Mouse (Mus musculus) hindbrain, postnatal 0 days (tissue): ENCODE data around the gene Aldh3b2. TPM values are rescaled to one million over a fixed set of nuclear protein-coding genes. Genes with fewer than 3 reads are reported as not detected.

ENCODE experiments used
- ATAC-seq: fragments of 200-750 bp; cut with Nextera tagmentation; 2 replicates; pipeline ENCODE4 v1.8.0; 2017; ENCODE audit warnings: mild to moderate bottlenecking, moderate TSS enrichment, moderate library complexity
- DNase-seq: peaks from one replicate; pipeline ENCODE4 v3.0.0-alpha.2; 2015; ENCODE audit warnings: low spot score
- H3K27ac ChIP-seq: fragments of 300-500 bp; sonication (generic); 2 replicates; pipeline ENCODE4 v1.5.1; 2014; ENCODE audit warnings: mild to moderate bottlenecking
- H3K27me3 ChIP-seq: fragments of 300-500 bp; sonication (generic); 2 replicates; pipeline ENCODE4 v1.6.1; 2014; ENCODE audit warnings: low read length, mixed read lengths; ENCODE audit not compliant: insufficient read depth
- H3K36me3 ChIP-seq: fragments of 300-500 bp; sonication (generic); 2 replicates; pipeline ENCODE4 v1.6.1; 2014; ENCODE audit warnings: low read length, mixed read lengths; ENCODE audit not compliant: insufficient read depth
- H3K4me1 ChIP-seq: fragments of 300-500 bp; sonication (generic); 2 replicates; pipeline ENCODE4 v1.6.1; 2014; ENCODE audit warnings: antibody characterized with exemption, low read length, mixed read lengths; ENCODE audit not compliant: insufficient read depth
- H3K4me2 ChIP-seq: fragments of 300-500 bp; sonication (generic); 2 replicates; pipeline ENCODE4 v1.6.1; 2014; ENCODE audit warnings: low read depth, mild to moderate bottlenecking, low read length, moderate library complexity, mixed read lengths
- H3K4me3 ChIP-seq: fragments of 300-500 bp; sonication (generic); 2 replicates; pipeline ENCODE4 v1.5.1; 2014; ENCODE audit warnings: low read length
- H3K9ac ChIP-seq: fragments of 300-500 bp; sonication (generic); replicated peaks from 2 replicates; pipeline ENCODE4 v1.6.1; 2014; ENCODE audit warnings: mild to moderate bottlenecking, low read length, moderate library complexity, mixed read lengths
- H3K9me3 ChIP-seq: fragments of 300-500 bp; sonication (generic); 2 replicates; pipeline ENCODE4 v1.6.1; 2016; ENCODE audit warnings: low read length, mixed read lengths
- CTCF ChIP-seq: IDR thresholded peaks from 2 replicates; pipeline ENCODE4 v1.5.1; 2016; ENCODE audit warnings: antibody characterized with exemption, control low read depth, low read depth
- WGBS: fragments of 180-500 bp; shearing (Covaris S2); extraction: QIAGEN DNeasy Blood & Tissue Kit; methylation state at CpG from one replicate; pipeline ENCODE4 v1.1.7; 2014; 5-methylcytosine and 5-hydroxymethylcytosine counted together
- polyA plus RNA-seq: library from polyadenylated mRNA; unstranded; fragments of >200 nt; fragmentation: Nextera tagmentation; extraction: Ambion mirVana; gene quantifications from 2 replicates; pipeline ENCODE4 v1.2.1, GENCODE M21; 2015
- total RNA-seq: library from RNA; depleted of rRNA; stranded (reverse); fragments of >200 nt; gene quantifications from 2 replicates; pipeline ENCODE4 v1.2.3, GENCODE M21; 2014

The Aldh3b2 gene
- total and polyA plus RNA-seq, 2 experiments from 2014 or later = 0.95 to 1.1 TPM

GRCm38 (mm10) chr19:4003641-4004040, 31.5 kb downstream of the Aldh3b2 start:
- H3K9ac ChIP-seq = no peak overlapping the region
- no peak for TF ChIP-seq CTCF
- no peak overlapping the region for H3K27ac ChIP-seq
- H3K36me3 ChIP-seq = peaks cover 29% of the 10 kb centered on the region
- no peak overlapping the region for H3K4me2 ChIP-seq
- peaks cover 12% of the 10 kb centered on the region; the same call in 1 of the 2 replicates for H3K4me1 ChIP-seq
- WGBS = 81% methylated on average over 12 of the region's 12 CpGs
- no peaks in the 10 kb centered on the region for H3K27me3 ChIP-seq
- no peak for ATAC-seq
- DNase-seq = no peak
- H3K4me3 ChIP-seq = no peak overlapping the region
- H3K9me3 ChIP-seq = no peaks in the 10 kb centered on the region

GRCm38 (mm10) chr19:4004331-4004730, 32.2 kb downstream of the Aldh3b2 start:
- Histone ChIP-seq H3K27me3 (no peaks in the 10 kb centered on the region), H3K36me3 (peaks cover 36% of the 10 kb centered on the region), H3K4me1 (peaks cover 12% of the 10 kb centered on the region; the same call in 1 of the 2 replicates), H3K4me2 (no peak overlapping the region), H3K9me3 (no peaks in the 10 kb centered on the region), H3K27ac (no peak overlapping the region), H3K4me3 (no peak overlapping the region), H3K9ac (no peak overlapping the region)
- TF ChIP-seq CTCF = no peak
- 82% methylated on average over 15 of the region's 15 CpGs for WGBS
- no peak for DNase-seq
- no peak for ATAC-seq

GRCm38 (mm10) chr19:4005091-4005490, 33.0 kb downstream of the Aldh3b2 start:
- H3K27me3 ChIP-seq = no peaks in the 10 kb centered on the region
- no peak overlapping the region for H3K4me3 ChIP-seq
- H3K36me3 ChIP-seq = peaks cover 43% of the 10 kb centered on the region
- no peak overlapping the region for H3K27ac ChIP-seq
- WGBS = 87% methylated on average over 9 of the region's 9 CpGs
- no peak overlapping the region for H3K4me2 ChIP-seq
- no peaks in the 10 kb centered on the region for H3K9me3 ChIP-seq
- H3K9ac ChIP-seq = no peak overlapping the region
- peaks cover 9% of the 10 kb centered on the region; the same call in 1 of the 2 replicates for H3K4me1 ChIP-seq
- TF ChIP-seq CTCF = no peak
- DNase-seq (no peak), ATAC-seq (no peak)

DNA sequence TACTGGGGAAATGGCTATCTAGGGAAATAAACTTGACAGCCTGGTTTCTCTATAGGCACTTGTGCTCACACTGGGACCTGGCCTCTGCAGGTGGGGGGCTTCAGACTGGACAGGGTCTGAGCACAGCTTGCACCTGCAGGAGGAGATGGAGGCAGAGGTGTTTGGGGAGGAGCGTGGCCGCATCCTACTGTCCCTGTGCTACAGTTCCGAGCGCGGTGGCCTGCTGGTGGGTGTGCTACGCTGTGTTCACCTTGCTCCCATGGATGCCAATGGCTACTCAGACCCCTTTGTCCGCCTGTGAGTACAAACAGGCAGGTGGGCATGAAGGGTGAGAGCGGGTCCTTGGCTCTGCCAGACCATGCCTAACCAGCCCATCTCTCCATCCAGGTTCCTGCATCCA, 33.8 kb downstream of the Aldh3b2 start:
- TF ChIP-seq CTCF = no peak
- WGBS = 97% methylated on average over 8 of the region's 8 CpGs
- Histone ChIP-seq H3K4me1 (peaks cover 7% of the 10 kb centered on the region; the same call in 1 of the 2 replicates), H3K27me3 (no peaks in the 10 kb centered on the region), H3K27ac (no peak overlapping the region), H3K4me3 (no peak overlapping the region), H3K4me2 (no peak overlapping the region), H3K9ac (no peak overlapping the region), H3K36me3 (peaks cover 44% of the 10 kb centered on the region), H3K9me3 (no peaks in the 10 kb centered on the region)
- DNase-seq (no peak), ATAC-seq (no peak)

GRCm38 (mm10) chr19:4011086-4011485, 39.0 kb downstream of the Aldh3b2 start:
- DNase-seq (no peak), ATAC-seq (no peak)
- no peak for TF ChIP-seq CTCF
- H3K4me1 ChIP-seq = peaks cover 6% of the 10 kb centered on the region
- WGBS = 94% methylated on average over 5 of the region's 5 CpGs
- no peak overlapping the region for H3K4me3 ChIP-seq
- no peaks in the 10 kb centered on the region for H3K27me3 ChIP-seq
- H3K27ac ChIP-seq = no peak overlapping the region
- no peak overlapping the region for H3K4me2 ChIP-seq
- peaks cover 40% of the 10 kb centered on the region for H3K36me3 ChIP-seq
- no peak overlapping the region for H3K9ac ChIP-seq
- no peaks in the 10 kb centered on the region for H3K9me3 ChIP-seq

DNA sequence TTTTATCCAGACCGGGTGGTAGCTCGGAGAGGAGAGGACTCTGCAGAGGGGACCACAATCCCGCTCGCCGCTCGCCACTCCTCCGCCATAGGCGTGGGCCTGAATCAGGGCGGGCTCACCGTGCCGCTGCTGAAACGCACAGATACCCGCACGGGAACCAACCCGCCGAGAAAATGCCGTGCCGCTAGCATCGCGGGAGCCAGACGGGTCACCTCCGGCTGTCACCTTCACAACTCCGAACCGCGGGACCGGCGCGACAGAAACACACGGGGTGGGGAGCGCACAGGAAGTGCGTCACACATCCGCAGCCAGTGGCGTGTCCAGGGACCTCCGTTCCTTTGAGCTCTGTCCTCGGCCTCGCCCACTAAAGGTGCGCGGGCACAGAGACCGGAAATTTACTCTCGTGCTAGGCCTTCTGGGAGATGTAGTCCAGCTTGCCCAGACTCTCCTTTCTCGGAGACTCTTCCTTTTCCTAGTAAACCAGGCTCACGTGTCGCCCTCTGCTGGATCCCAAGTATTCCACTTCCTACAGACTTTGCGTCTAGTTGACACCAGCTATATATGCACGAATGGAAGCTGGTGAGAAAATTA, 40.4 kb downstream of the Aldh3b2 start, which contains the start of gene Ndufv1:
Ndufv1 (minus strand) TSS at position 375 of the 591 bp plus-strand sequence.
- 1% methylated on average over 45 of the region's 45 CpGs for WGBS
- DNase-seq = peak; percentile 99
- H3K4me3 ChIP-seq = peak within 1 kb of the TSS; percentile 90
- peak; percentile 99 for ATAC-seq
- peak within 1 kb of the TSS; percentile 78 for H3K4me2 ChIP-seq
- TF ChIP-seq CTCF = peak; percentile 92
- peaks cover 6% of the 10 kb centered on the region for H3K4me1 ChIP-seq
- no peaks in the 10 kb centered on the region for H3K27me3 ChIP-seq
- no peaks in the 10 kb centered on the region for H3K9me3 ChIP-seq
- H3K27ac ChIP-seq = peak within 1 kb of the TSS; percentile 82; the same call in 1 of the 2 replicates
- H3K36me3 ChIP-seq = peaks cover 26% of the 10 kb centered on the region
- peak within 1 kb of the TSS; percentile 85 for H3K9ac ChIP-seq

DNA sequence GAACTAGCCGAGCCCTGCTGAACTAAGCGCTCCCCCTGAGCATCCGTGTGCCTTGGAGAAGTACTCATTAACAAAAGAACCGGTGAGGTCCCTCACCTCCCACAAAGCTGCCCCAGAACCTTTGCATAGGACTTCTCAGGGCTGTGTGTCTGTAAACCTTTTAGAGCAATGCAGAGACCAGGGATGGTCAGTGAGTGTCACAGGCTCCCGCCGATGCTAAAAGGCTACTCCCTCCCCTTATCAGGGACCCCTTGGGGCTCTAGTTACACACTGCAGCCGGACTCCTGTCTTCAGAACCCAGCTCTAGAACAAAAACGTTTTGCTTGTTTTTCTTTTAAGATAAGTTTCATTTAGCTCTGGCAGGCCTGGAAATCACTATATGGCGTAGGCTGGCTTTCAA, 40.9 kb downstream of the Aldh3b2 start:
- Histone ChIP-seq H3K9me3 (no peaks in the 10 kb centered on the region), H3K4me2 (peak overlapping the region; percentile 78), H3K9ac (peak overlapping the region; percentile 33; the same call in 1 of the 2 replicates), H3K4me3 (peak overlapping the region; percentile 90), H3K27me3 (no peaks in the 10 kb centered on the region), H3K27ac (no peak overlapping the region), H3K36me3 (peaks cover 21% of the 10 kb centered on the region), H3K4me1 (peaks cover 6% of the 10 kb centered on the region)
- TF ChIP-seq CTCF = no peak
- DNase-seq = no peak
- whole genome bisulfite sequencing = 23% methylated on average over 9 of the region's 9 CpGs
- ATAC-seq = no peak
